Mouse (Mus musculus): Measurements from ENCODE around the gene Gm21828. TPM values are rescaled to one million over a fixed set of nuclear protein-coding genes. Genes with fewer than 3 reads are reported as not detected.
"Not testable (repeated sequence)": the region's sequence is repeated elsewhere in the genome, so short reads cannot be mapped to it uniquely, and the experiment has no call there.

Gm21828 gene
- polyA plus RNA-seq (2012; rRNA removed), result not detected in 2 replicates

- not testable (repeated sequence) for DNase-seq (ENCODE audit: extremely low spot score in 1 of 2, low spot score in 1 of 2)
Observed at GRCm38 (mm10) chrY:13223828-13224227, at the start of gene Gm21828. Gene Gm21828 (minus strand): TSS chrY:13223928.

GRCm38 (mm10) chrY:13252091-13252490, 28.4 kb upstream of the Gm21828 start, which contains the start of the genes Gm21440 and Gm21454:
Gene Gm21440 (plus strand): TSS chrY:13252391.
Gene Gm21454 (plus strand): TSS chrY:13252442.
- DNase-seq (ENCODE audit: extremely low spot score in 1 of 2, low spot score in 1 of 2), result not testable (repeated sequence)

Other genes with a start within 250 kb of the Gm21828 start
- gene Gm20807, start 181.0 kb downstream of the Gm21828 start, polyA plus RNA-seq (2012; rRNA removed), result not detected in 2 replicates
- gene Gm21891, start 90.4 kb downstream of the Gm21828 start, polyA plus RNA-seq (2012; rRNA removed), result not detected in 2 replicates
- not detected in 2 replicates for gene Gm21425, start 62.0 kb downstream of the Gm21828 start, polyA plus RNA-seq (2012; rRNA removed)
- not detected in 2 replicates for gene Gm21440, start 28.5 kb upstream of the Gm21828 start, polyA plus RNA-seq (2012; rRNA removed)
- not detected in 2 replicates for gene Gm21454, start 28.5 kb upstream of the Gm21828 start, polyA plus RNA-seq (2012; rRNA removed)
- gene Gm21725, start 125.1 kb upstream of the Gm21828 start, polyA plus RNA-seq (2012; rRNA removed), result not detected in 2 replicates
- not detected in 2 replicates for gene Gm21866, start 241.7 kb upstream of the Gm21828 start, polyA plus RNA-seq (2012; rRNA removed)